Mouse (Mus musculus): ENCODE measurements around the gene Fstl4. TPM values are rescaled to one million over a fixed set of nuclear protein-coding genes. Genes with fewer than 3 reads are reported as not detected.

Gene Fstl4
- polyA plus RNA-seq, 1 experiment, result 0.49 TPM

DNA sequence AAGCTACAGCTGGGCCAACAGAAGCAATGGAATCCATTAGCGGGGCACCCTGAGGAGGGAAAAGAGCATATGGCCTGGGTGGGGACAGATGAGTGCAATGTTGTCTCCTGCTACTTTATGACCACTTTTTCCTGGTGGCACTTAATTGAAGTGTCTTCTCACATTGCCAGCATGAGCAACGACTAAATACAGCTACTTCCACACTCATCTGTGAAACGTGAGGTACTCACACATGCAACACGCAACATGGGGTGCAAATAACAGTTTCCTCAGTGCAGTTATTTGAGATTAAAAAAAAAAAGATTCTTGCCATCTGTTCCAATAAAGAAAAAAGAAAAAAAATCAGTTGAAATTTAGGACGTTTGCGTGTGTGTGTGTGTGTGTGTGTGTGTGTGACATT, 178.5 kb downstream of the Fstl4 start:
- TF ChIP-seq POLR2A (IDR thresholded peaks at IDR 0.05; ENCODE audit: low read depth, low read length) (no peak), CTCF (IDR thresholded peaks at IDR 0.05; ENCODE audit: extremely low read depth, insufficient read length, insufficient replicate concordance, low read depth, low read length) (no peak)
- WGBS, result 77% methylated on average over 6 of the region's 6 CpGs

GRCm38 (mm10) chr11:52954995-52955394, 190.6 kb downstream of the Fstl4 start:
- TF ChIP-seq POLR2A (IDR thresholded peaks at IDR 0.05; ENCODE audit: low read depth, low read length) (no peak), CTCF (IDR thresholded peaks at IDR 0.05; ENCODE audit: extremely low read depth, insufficient read length, insufficient replicate concordance, low read depth, low read length) (no peak)
- no peaks in the 10 kb centered on the region for H3K36me3 ChIP-seq (ENCODE audit: control insufficient read depth, insufficient read depth, low read length)
- no peak overlapping the region for H3K27ac ChIP-seq (ENCODE audit: insufficient read depth, low read depth, low read length)
- 86% methylated on average over 3 of the region's 3 CpGs for WGBS
- H3K27me3 ChIP-seq (ENCODE audit: control insufficient read depth, insufficient read depth, low read length), result no peaks in the 10 kb centered on the region
- no peak overlapping the region for H3K4me3 ChIP-seq (ENCODE audit: low read depth, low read length)
- no peaks in the 10 kb centered on the region for H3K4me1 ChIP-seq (ENCODE audit: control insufficient read depth, insufficient read depth, insufficient read length, low read length)

More for the DNA sequence above, 178.5 kb downstream of the Fstl4 start:
- Histone ChIP-seq H3K27me3 (ENCODE audit: control insufficient read depth, insufficient read depth, low read length) (no peaks in the 10 kb centered on the region), H3K36me3 (ENCODE audit: control insufficient read depth, insufficient read depth, low read length) (no peaks in the 10 kb centered on the region), H3K4me1 (ENCODE audit: control insufficient read depth, insufficient read depth, insufficient read length, low read length) (no peaks in the 10 kb centered on the region), H3K4me3 (ENCODE audit: low read depth, low read length) (no peak overlapping the region), H3K27ac (ENCODE audit: insufficient read depth, low read depth, low read length) (no peak overlapping the region)

- WGBS, result 67% methylated on average over 9 of the region's 9 CpGs
- no peak overlapping the region for H3K27ac ChIP-seq (ENCODE audit: insufficient read depth, low read depth, low read length)
- TF ChIP-seq POLR2A (IDR thresholded peaks at IDR 0.05; ENCODE audit: low read depth, low read length), result no peak
- TF ChIP-seq CTCF (IDR thresholded peaks at IDR 0.05; ENCODE audit: extremely low read depth, insufficient read length, insufficient replicate concordance, low read depth, low read length), result no peak
Observed at GRCm38 (mm10) chr11:52968809-52969208, 204.4 kb downstream of the Fstl4 start.

GRCm38 (mm10) chr11:52970396-52970795, 206.0 kb downstream of the Fstl4 start:
- H3K27me3 ChIP-seq (ENCODE audit: control insufficient read depth, insufficient read depth, low read length), result no peaks in the 10 kb centered on the region
- TF ChIP-seq CTCF (IDR thresholded peaks at IDR 0.05; ENCODE audit: extremely low read depth, insufficient read length, insufficient replicate concordance, low read depth, low read length), result no peak
- TF ChIP-seq POLR2A (IDR thresholded peaks at IDR 0.05; ENCODE audit: low read depth, low read length), result no peak
- 76% methylated on average over 6 of the region's 6 CpGs for WGBS
- H3K36me3 ChIP-seq (ENCODE audit: control insufficient read depth, insufficient read depth, low read length), result no peaks in the 10 kb centered on the region
- H3K27ac ChIP-seq (ENCODE audit: insufficient read depth, low read depth, low read length), result no peak overlapping the region
- H3K4me1 ChIP-seq (ENCODE audit: control insufficient read depth, insufficient read depth, insufficient read length, low read length), result no peaks in the 10 kb centered on the region
- no peak overlapping the region for H3K4me3 ChIP-seq (ENCODE audit: low read depth, low read length)

More at GRCm38 (mm10) chr11:52968809-52969208, 204.4 kb downstream of the Fstl4 start:
- no peak overlapping the region for H3K4me3 ChIP-seq (ENCODE audit: low read depth, low read length)
- no peaks in the 10 kb centered on the region for H3K27me3 ChIP-seq (ENCODE audit: control insufficient read depth, insufficient read depth, low read length)
- no peaks in the 10 kb centered on the region for H3K4me1 ChIP-seq (ENCODE audit: control insufficient read depth, insufficient read depth, insufficient read length, low read length)
- H3K36me3 ChIP-seq (ENCODE audit: control insufficient read depth, insufficient read depth, low read length), result no peaks in the 10 kb centered on the region

GRCm38 (mm10) chr11:52986986-52987385, 222.6 kb downstream of the Fstl4 start:
- Histone ChIP-seq H3K4me1 (ENCODE audit: control insufficient read depth, insufficient read depth, insufficient read length, low read length) (no peaks in the 10 kb centered on the region), H3K36me3 (ENCODE audit: control insufficient read depth, insufficient read depth, low read length) (no peaks in the 10 kb centered on the region), H3K27me3 (ENCODE audit: control insufficient read depth, insufficient read depth, low read length) (no peaks in the 10 kb centered on the region), H3K27ac (ENCODE audit: insufficient read depth, low read depth, low read length) (no peak overlapping the region), H3K4me3 (ENCODE audit: low read depth, low read length) (no peak overlapping the region)
- WGBS, result 62% methylated on average over 8 of the region's 8 CpGs
- TF ChIP-seq POLR2A (IDR thresholded peaks at IDR 0.05; ENCODE audit: low read depth, low read length), result no peak
- TF ChIP-seq CTCF (IDR thresholded peaks at IDR 0.05; ENCODE audit: extremely low read depth, insufficient read length, insufficient replicate concordance, low read depth, low read length), result no peak

GRCm38 (mm10) chr11:52994688-52995087, 230.3 kb downstream of the Fstl4 start:
- Histone ChIP-seq H3K27ac (ENCODE audit: insufficient read depth, low read depth, low read length) (no peak overlapping the region), H3K36me3 (ENCODE audit: control insufficient read depth, insufficient read depth, low read length) (no peaks in the 10 kb centered on the region), H3K27me3 (ENCODE audit: control insufficient read depth, insufficient read depth, low read length) (no peaks in the 10 kb centered on the region), H3K4me3 (ENCODE audit: low read depth, low read length) (no peak overlapping the region), H3K4me1 (ENCODE audit: control insufficient read depth, insufficient read depth, insufficient read length, low read length) (no peaks in the 10 kb centered on the region)
- WGBS, result 87% methylated on average over 5 of the region's 5 CpGs
- TF ChIP-seq CTCF (IDR thresholded peaks at IDR 0.05; ENCODE audit: extremely low read depth, insufficient read length, insufficient replicate concordance, low read depth, low read length) (no peak), POLR2A (IDR thresholded peaks at IDR 0.05; ENCODE audit: low read depth, low read length) (no peak)

DNA sequence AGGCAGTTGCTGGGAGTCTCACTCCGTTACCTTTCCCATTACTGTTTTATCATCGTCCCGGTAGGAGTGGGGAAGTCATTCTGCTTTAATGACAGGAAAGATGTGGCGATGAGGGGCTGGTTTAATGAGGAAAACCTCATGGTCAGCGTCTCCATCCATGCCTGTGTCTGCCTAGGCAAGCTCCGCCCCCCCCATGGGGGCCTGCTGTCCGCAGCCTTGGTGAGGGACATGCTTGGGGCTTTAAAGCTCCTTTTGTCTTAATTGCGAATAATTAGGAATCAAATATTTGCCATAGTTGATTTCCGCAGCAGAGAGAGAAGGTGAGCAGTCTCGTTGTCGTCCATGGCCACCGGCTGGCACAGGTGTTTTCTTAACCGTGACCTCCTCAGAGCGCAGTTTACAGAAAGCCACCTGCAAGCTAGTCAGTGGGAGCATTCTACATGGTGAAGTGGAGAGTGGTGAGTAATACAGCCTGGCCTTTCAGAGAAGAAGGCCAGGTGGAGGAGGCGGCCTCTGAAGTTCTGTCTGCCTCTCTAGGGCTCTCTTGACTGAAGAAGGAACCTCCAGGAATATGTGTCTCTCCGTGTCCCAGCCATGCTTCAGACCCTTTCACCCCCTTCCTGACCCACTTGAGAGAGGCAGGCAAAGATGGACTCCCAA, 232.1 kb downstream of the Fstl4 start:
- TF ChIP-seq POLR2A (IDR thresholded peaks at IDR 0.05; ENCODE audit: low read depth, low read length) (no peak), CTCF (IDR thresholded peaks at IDR 0.05; ENCODE audit: extremely low read depth, insufficient read length, insufficient replicate concordance, low read depth, low read length) (no peak)
- Histone ChIP-seq H3K27me3 (ENCODE audit: control insufficient read depth, insufficient read depth, low read length) (no peaks in the 10 kb centered on the region), H3K36me3 (ENCODE audit: control insufficient read depth, insufficient read depth, low read length) (no peaks in the 10 kb centered on the region), H3K27ac (ENCODE audit: insufficient read depth, low read depth, low read length) (no peak overlapping the region), H3K4me3 (ENCODE audit: low read depth, low read length) (no peak overlapping the region), H3K4me1 (ENCODE audit: control insufficient read depth, insufficient read depth, insufficient read length, low read length) (no peaks in the 10 kb centered on the region)
- WGBS, result 73% methylated on average over 16 of the region's 16 CpGs
